Mouse (Mus musculus) c-Kit-positive CD71-negative TER-119-negative erythroid progenitor cells, embryonic 14.5 days (primary cell): ENCODE data around the gene 4930415L06Rik.

Experiments used
- DNase-seq: peaks from one replicate; pipeline ENCODE4 v3.0.0-alpha.2; 2013; ENCODE audit warnings: low read depth

The 4930415L06Rik gene

GRCm38 (mm10) chrX:89932752-89933151 lies at the start of gene 4930415L06Rik:
Gene 4930415L06Rik (minus strand): TSS chrX:89932852.
- DNase-seq: no peak

- DNase-seq: no peak
Measured at GRCm38 (mm10) chrX:89978621-89979020, 46.0 kb upstream of the 4930415L06Rik start.

- DNase-seq: no peak
Measured at GRCm38 (mm10) chrX:89904871-89905270, 27.8 kb downstream of the 4930415L06Rik start.
